Mouse (Mus musculus) neutrophil, adult 5-6 weeks (primary cell): ENCODE results near the gene Gsc2. TPM values are rescaled to one million over a fixed set of nuclear protein-coding genes. Genes with fewer than 3 reads are reported as not detected.

Source experiments
- ATAC-seq: fragments of 151-379, 151-347 bp; 2 replicates; pipeline ENCODE4 v1.8.0; 2017; ENCODE audit warnings: mild to moderate bottlenecking, moderate TSS enrichment; ENCODE audit not compliant: insufficient number of reproducible peaks, poor library complexity, low FRiP score, severe bottlenecking; ENCODE audit errors: extremely low read depth
- total RNA-seq: library from RNA; stranded (forward); fragments of 200-1000 nt; gene quantifications from 2 replicates; pipeline ENCODE4 v1.2.3, GENCODE M21; 2017

Gsc2 gene
- total RNA-seq, 1 experiment from 2014 or later, result not detected

DNA sequence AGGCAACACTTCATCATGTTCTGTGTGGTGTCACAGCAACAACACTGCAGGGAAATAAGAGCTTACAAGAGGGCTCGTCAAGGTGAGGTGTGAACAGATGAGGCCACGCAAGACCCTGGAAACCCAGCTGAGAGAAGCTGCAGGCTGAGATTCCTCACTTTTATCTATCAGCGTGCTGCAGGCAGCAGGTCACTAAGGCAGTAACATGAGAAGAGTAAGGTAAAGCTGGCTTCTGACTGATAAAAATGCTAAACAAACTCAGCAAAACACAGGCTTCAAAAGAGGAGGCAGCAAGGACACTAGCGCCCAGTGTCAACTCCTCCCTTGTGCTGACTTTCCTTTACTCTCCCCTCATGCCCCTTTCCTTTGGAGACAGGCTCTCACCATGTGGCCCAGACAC is 41.9 kb downstream of the Gsc2 start:
- ATAC-seq, result no peak

DNA sequence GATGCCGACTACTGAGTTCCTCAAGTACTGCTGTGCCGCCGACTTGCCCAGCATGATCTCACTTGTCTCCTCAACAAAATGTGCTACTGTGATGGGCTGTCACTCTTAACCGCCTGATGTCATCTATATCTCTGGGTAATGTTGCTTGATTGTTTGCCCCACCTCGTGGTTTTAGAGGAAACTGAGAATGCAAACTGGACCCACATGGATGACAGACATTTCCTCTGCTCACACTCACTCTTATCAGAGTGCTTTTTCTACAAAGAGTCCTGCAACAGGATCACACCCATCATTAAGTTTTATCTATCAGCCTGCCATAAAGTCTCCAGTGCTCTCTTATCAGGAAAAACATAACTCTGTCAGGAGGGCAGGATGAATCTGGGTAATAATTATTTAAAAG is 43.6 kb downstream of the Gsc2 start:
- no peak for ATAC-seq

DNA sequence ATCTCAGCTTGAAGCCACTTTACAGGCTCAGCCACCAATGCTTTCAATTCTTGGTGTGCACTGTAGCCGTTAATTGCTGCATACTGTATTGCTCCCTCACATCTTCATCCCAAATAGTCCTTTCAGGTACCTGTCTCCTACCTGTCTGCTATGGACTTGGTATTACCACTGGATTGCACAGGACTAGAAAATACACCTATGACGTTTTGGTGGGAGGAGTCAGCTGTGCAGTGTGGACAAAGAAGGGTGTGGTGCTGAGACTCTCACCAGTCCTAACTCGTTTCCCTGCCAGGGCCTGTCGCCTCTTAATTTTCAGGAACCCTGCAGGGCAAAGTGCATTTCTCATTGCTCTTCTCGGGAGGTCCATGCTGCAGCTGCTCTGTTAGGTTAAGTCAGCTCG is 49.1 kb downstream of the Gsc2 start:
- ATAC-seq, result no peak

DNA sequence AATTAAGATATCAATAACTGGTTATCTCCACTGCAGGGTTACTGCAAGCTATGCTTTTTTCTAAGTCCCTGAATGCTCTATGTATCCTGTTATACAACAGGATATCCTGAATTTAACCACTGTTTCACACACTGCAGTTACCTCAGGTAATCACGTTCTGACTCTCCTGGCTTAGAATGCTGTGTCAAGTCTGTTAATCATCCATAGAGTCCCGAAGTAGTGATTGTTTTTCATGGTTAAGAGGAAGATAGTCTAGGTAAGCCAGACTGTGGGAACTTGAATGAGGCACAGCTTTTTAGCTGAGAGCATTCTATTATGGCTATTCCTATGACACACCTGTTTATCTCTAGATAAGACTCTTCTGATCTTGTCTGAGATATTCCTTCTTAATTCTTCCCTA is 49.6 kb downstream of the Gsc2 start:
- ATAC-seq, result no peak

Other genes with a start within 250 kb of the Gsc2 start
- 55.6 and 63.1 TPM in 2 replicates for gene Med15, start 182.2 kb downstream of the Gsc2 start, total RNA-seq
- gene Klhl22, start 155.4 kb downstream of the Gsc2 start, total RNA-seq, result 8.6 and 10.5 TPM in 2 replicates
- gene Scarf2, start 117.8 kb downstream of the Gsc2 start, total RNA-seq, result not detected in 2 replicates
- gene B830017H08Rik, start 81.9 kb downstream of the Gsc2 start, total RNA-seq, result not detected in 2 replicates
- gene Car15, start 76.7 kb downstream of the Gsc2 start, total RNA-seq, result 8.8 and 12.9 TPM in 2 replicates
- gene Gm20518, start 23.4 kb downstream of the Gsc2 start, total RNA-seq, result 2.8 and 3.9 TPM in 2 replicates
- gene Tssk1, start 20.8 kb downstream of the Gsc2 start, total RNA-seq, result not detected in 2 replicates
- gene Dgcr2, start 16.5 kb downstream of the Gsc2 start, total RNA-seq, result 40.7 and 57.5 TPM in 2 replicates
- not detected in 2 replicates for gene Tssk2, start 16.4 kb downstream of the Gsc2 start, total RNA-seq
- 39.7 and 52.4 TPM in 2 replicates for gene Ess2, start 3.7 kb downstream of the Gsc2 start, total RNA-seq
- 18.0 and 20.4 TPM in 2 replicates for gene Slc25a1, start 13.2 kb upstream of the Gsc2 start, total RNA-seq
- not detected in 2 replicates for gene Vpreb2, start 65.4 kb upstream of the Gsc2 start, total RNA-seq
- 5.1 and 5.2 TPM in 2 replicates for gene Dgcr6, start 137.8 kb upstream of the Gsc2 start, total RNA-seq
- 0.98 and 3.8 TPM in 2 replicates for gene Prodh, start 175.1 kb upstream of the Gsc2 start, total RNA-seq
- gene Rtn4r, start 212.6 kb upstream of the Gsc2 start, total RNA-seq, result not detected in 2 replicates